Mouse (Mus musculus) induced T-regulatory cell, adult 2 months (primary cell): Measurements from ENCODE around the gene Ccno.

Source experiments
- DNase-seq: peaks from one replicate; pipeline ENCODE4 v3.0.0-alpha.2; 2012; ENCODE audit warnings: low read depth

Gene Ccno

GRCm38 (mm10) chr13:113000576-113001318 is 13.1 kb downstream of the Ccno start:
- no peak for DNase-seq

DNA sequence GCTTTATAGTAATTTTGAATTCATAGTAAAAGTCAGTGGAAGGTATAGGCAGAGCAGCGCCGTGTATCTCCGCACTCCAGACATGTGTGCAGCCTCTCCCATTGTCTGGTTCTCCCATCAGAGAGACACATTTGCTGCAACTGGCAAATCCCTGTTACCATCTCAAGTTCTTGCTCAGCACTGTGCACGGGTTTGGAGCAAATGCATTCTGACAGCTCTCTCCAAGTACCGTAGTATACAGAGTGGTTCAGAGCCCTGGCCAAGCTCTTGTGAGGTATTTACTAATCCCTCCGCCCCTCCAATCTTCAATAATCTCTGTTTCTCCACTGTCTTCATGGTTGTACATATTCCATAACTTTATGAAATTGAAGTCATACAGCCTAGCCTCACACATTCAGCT is 25.1 kb downstream of the Ccno start:
- no peak for DNase-seq

DNA sequence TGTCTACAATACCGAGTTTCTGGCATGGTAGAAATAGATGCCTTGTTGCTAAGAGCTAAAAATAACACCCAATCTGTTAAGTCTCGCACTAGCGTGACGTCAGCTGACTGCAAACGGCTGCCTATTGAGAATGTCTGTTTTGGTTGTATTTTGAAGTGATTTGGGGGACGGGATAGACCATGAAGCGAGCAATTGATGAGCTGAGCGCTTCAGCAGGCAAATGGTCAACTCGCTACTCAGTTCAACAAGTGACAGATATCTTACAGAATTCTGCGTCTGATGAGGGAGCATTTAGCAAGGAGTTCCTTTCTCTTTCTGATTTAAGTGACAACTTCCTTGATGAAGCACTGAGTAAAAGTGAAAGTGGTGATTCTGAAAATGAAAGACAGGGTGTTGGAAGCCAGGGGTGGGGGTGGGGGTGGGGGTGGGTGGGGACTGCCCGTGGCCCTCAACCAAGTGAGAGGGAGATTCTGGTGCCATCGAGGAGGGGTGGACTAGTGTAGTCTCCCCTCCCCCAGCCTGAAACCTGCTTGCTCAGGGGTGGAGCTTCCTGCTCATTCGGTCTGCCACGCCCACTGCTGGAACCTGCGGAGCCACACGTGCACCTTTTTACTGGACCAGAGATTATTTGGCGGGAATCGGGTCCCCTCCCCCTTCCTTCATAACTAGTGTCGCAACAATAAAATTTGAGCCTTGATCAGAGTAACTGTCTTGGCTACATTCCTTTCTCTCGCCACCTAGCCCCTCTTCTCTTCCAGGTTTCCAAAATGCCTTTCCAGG is 25.8 kb downstream of the Ccno start:
- DNase-seq = peak; percentile 90

DNA sequence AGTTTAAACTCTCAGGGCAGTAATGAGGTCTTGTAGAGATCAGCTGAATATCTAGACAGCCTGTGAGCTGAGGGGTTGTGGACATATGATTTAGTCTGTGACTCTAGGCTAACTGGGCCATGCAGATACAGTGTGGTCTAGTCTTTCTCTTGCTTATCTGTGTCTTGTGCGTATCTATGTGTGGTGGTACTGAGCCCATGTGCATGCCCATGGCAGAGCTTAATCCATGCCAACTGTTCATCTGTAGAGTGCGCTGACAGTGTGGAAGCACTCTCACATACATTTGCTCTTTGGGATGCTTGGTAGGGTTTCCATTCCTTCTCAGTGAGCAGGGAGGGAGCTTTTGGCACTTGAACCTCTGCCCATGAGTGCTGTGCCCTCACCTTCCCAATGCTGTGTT is 33.9 kb downstream of the Ccno start:
- DNase-seq = no peak

DNA sequence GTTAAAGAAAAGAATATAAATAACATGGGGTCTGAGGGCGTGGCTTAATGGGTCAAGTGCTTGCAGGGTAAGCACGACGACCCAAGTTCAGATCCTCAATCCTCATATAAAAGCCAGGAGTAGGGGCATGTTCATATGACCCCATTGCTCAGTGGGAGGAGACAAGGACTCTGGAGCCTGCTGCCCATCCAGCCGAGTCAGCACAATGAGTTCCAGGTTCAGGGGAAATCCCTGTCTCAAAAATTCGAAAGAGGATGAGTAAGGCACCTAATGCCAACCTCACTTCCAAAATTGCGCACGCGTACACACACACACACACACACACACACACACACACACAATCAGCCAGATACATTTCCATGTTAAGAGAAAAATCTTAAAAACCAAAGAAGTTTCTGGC is 34.9 kb downstream of the Ccno start:
- peak; percentile 46 for DNase-seq

- DNase-seq = peak; percentile 62
These were observed 35.9 kb downstream of the Ccno start for GRCm38 (mm10) chr13:113023274-113024143.

GRCm38 (mm10) chr13:113031351-113031750 is 43.7 kb downstream of the Ccno start:
- DNase-seq = peak; percentile 40

- DNase-seq = peak; percentile 75
These were observed 44.4 kb downstream of the Ccno start for GRCm38 (mm10) chr13:113031792-113032571.

DNA sequence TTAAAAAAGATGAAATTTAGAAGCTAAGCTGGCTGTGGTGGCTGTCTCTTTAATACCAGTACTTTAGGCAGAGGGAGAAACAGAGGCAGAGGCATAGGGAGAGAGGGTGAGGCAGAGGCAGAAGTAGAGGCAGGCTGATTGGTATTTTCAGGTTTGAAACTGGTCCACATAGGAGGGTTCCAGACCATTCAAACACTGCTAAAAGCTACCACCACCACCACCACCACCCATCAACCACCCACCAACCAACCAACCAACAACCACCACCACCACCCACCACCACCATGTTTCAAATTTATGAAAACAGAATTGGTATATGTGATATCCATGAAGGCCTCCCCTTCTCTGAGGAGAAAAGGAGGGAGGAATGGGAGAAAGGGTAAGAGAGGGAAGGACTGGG is 45.2 kb downstream of the Ccno start:
- DNase-seq = no peak

DNA sequence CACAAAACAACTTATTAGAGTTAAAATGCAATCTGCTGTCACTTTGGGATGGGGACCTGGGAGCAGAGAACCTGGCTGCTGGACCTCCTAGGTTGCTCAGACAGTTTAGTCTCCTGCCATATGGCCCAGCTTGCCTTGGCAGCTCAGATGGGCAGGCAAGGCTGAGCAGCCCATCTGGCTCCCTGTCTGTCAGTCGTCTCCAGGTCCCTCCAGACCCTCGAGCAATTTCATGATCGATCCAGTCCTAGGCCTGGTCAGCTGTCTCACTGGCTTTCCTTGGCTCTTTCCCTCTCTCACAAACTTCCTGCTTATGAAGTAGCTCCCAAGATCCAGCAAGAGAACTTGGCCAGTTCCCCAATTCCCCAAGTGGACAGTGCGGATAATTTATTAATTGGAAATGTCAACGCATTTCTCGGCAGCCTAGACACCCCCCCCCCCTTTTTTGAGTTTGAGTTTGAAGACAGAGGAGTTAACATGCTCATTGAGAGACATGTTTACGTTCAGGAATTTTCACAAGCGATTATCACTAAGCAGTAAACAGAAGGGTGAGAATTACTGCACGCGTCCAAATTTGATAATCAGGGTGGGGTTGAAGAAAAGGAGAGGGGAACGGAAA is 46.8 kb downstream of the Ccno start:
- DNase-seq = no peak

DNA sequence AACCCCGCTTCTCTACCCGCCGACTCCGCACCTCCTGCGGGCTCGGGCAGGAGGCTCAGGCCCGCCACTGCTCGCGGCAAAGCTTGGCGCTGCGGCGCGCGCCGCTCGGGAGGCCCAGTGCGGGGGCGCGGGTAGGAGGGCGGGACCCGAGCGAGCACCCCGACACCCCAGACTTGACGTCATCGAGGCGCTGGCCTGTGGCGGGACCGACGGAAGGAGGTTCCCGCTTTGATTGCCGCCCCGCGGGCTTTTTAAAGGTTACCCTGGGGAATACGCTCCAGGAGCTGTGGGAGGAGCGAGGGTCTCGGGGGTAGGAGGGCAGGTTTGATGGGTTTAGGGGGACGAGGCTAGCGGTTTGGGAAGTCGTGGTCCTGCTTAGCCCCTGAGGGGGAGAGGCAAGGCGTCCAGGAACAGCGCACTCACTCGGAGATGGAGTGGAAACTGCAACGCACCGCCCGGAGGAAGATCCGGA is 47.4 kb downstream of the Ccno start, which contains the start of gene Cdc20b:
Gene Cdc20b, plus strand, starts transcription at position 162 of the 472 bp plus-strand sequence.
- peak; percentile 91 for DNase-seq

GRCm38 (mm10) chr13:113035852-113036251 is 48.2 kb downstream of the Ccno start:
- peak; percentile 95 for DNase-seq
